Mouse (Mus musculus): Measurements from ENCODE around the gene Tppp3.

GRCm38 (mm10) chr8:105436218-105436617, 35.1 kb downstream of the Tppp3 start:
- TF ChIP-seq POLR2A (IDR thresholded peaks at IDR 0.05; ENCODE audit: insufficient read depth, low read length) (no peak), EP300 (IDR thresholded peaks at IDR 0.05; ENCODE audit: insufficient read depth, low read depth, low read length) (no peak), CTCF (IDR thresholded peaks at IDR 0.05; ENCODE audit: low read depth, low read length) (no peak)
